Mouse (Mus musculus) urinary bladder, postnatal 4 days (tissue): ENCODE data around the gene Grk5.
A peak's percentile ranks its signal among the peaks of the same experiment; 100 is the strongest.

Source experiments
- DNase-seq, 2 experiments: peaks; one replicate each; pipeline ENCODE4 v3.0.0; 2021 to 2022; ENCODE audit warnings: low spot score in 2 of 2

The Grk5 gene

DNA sequence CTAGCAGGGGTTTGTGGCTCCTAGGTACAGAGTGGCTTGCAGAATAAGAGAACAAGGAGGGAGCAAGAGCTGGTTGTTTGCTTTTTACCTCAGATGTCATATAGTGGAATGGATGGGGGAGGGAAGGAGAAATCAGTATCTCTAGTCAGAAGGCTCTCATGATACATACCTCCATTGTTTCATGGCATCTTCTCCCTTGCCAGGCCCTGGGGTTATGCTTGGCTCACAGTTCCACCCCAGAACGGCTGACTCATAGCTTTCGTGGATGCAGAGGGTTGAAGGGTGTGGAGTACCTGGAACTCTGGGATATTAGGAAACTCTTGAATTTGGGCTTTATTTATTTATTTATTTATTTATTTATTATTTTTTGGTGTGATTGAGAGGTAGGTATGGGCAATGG lies 84.0 kb downstream of the Grk5 start:
- DNase-seq = no peak

DNA sequence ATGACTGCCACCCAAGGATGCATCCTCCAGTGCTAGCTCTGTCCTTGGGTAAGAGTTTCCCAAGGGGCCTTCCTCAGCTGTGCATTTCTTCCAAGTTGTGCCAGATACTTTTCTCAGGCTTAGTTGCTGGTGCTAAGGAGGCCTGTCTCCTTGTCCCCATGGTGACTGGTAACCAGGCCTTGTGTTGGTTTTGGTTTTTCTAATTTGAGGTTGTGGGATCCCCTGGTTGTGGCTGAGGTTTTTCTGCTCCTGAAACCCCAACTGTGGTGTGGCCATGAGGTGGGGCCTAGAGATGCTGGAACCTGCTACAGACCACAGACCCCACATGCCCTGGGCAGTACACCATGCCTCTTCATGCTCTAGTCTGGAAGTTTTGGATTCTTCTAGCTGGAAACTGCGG lies 90.0 kb downstream of the Grk5 start:
- no peak for DNase-seq

- DNase-seq = no peak
Observed at GRCm38 (mm10) chr19:60981391-60981790, 91.8 kb downstream of the Grk5 start.

GRCm38 (mm10) chr19:60981894-60982293 lies 92.3 kb downstream of the Grk5 start:
- DNase-seq = no peak

GRCm38 (mm10) chr19:60989766-60990165 lies 100.2 kb downstream of the Grk5 start:
- DNase-seq = no peak

DNA sequence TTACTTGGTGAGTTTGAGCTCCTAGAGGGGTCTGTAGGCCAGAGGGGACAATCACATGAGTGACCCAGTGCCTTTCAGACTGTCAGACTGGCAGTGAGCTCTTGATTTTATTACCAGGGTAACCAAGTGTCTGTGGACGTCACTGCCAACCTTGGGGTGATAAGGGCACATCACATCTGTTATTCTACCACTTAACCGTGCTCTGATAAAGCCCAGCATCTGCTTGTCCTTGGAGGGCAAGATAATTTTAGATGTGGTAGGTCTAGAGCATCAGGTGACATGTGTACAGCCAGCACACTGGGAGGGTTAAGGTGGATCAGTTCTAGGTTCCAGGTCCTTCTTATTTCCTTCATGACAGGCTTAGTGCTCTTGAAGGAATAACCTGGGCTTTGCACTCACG lies 104.7 kb downstream of the Grk5 start:
- no peak for DNase-seq

DNA sequence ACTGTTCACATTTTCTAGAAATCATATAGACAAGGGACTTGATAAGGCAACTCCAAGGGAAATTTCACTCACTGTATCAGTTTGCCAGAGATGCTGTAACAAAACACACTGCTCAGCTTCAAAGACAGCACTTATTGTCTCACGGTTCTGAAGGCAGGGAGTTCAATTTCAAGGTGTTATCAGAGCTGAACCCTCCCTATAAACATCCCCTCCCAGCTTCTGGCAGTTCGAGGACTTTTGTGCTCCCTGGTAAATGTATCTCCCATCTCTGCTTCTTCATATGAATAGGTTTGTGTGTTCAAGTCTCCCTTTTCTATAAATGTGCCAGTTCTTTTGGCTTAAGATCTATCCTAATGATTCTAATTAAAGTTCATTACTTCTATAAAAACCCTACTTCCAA lies 105.3 kb downstream of the Grk5 start:
- DNase-seq = no peak

DNA sequence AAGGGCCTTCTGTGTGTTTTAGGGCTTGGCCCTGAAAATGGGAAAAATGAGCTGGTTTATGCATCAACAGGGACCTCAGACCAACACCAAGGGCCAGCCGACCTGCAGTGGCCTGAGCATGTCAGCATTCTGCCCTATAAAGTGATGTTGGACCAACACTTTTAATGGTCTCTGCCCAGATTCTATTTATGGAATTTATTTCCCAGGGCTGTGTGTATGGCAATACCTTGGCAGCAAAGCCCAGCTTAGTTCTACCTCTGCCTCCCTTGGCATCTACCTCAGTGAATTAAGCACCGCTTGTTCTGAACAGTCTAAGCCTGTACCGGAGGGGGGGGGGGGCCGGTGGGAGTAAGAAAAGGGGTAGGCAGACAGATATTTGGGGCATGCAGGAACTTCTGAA lies 108.2 kb downstream of the Grk5 start:
- no peak for DNase-seq

DNA sequence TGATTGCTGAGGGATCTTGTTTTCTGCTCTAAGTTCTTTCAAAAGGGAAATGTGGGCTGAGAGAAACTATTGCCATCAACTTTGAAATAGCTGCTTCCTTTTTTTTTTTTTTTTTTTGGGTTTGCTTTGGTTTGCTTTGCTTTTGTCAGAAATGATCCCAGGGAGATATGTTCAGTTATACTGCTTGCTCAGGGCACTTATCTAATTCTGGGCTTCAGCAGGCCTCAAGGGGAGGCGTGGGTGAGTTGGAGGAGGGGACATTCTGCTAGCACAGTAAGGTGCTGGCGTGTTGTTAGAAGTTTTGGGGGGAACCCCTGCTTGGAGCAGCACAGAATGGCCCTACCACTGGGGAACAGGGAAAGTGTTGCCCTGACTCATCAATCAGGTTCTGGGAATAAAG lies 110.1 kb downstream of the Grk5 start:
- no peak for DNase-seq

- no peak for DNase-seq
Observed at GRCm38 (mm10) chr19:61000958-61001357, 111.4 kb downstream of the Grk5 start.

GRCm38 (mm10) chr19:61009266-61009665 lies 119.7 kb downstream of the Grk5 start:
- no peak for DNase-seq

DNA sequence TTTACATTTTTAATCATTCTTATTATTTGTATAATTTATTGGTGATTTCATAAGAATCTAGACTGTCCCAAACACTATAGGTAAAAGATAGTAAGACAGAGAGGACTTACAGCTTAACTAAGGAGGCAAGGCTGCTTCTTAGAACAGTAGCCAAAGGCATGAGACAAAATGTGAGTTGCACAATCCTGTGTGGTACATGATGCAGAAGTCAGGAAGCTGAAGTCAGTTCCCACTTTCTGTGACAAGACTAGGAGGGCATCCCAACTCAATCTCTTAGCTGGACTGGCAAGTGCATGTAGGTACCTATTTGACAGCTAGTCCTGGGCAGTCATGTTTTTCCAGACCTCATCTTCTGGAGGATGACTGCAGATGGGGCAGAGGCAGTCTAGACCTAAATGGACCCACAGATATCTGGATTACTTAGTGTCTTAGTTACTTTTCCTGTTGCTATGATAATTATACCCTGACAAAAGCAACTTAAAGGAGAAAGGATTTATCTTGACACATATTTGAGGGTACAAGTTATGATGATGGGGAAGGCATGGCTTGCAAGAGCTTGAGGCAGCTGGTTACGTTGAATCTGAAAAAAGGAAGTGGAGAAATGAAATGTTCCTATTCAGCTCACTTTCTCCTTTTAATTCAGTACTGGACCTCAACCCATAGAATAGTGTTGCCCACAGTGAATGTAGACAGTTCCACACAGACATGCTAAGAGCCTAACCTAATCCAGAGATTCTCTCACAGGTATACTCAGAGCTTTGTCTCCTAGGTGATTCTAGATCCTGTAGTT lies 128.1 kb downstream of the Grk5 start:
- no peak for DNase-seq

- no peak for DNase-seq
Observed at GRCm38 (mm10) chr19:61021502-61021901, 132.0 kb downstream of the Grk5 start.

GRCm38 (mm10) chr19:61021939-61022566 lies 132.5 kb downstream of the Grk5 start:
- no peak for DNase-seq

DNA sequence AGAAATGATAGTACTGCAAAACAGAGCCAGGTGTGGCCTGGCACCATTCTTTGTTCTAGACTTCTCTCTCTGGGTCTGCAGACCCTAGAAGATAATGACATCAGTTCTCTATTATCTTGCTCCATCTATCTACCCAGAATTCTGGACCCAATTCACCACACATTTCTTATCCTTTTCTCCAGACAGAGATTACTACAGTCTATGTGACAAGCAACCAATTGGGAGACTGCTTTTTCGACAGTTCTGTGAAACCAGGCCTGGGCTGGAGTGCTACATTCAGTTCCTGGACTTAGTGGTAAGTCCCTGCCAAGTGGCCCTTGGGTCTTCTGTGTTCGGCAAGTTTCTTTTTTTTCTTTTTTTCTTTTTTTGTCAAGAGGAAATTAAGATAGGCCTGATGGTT lies 142.0 kb downstream of the Grk5 start:
- DNase-seq = no peak

- no peak for DNase-seq
Observed at GRCm38 (mm10) chr19:61039151-61039550, 149.6 kb downstream of the Grk5 start.

DNA sequence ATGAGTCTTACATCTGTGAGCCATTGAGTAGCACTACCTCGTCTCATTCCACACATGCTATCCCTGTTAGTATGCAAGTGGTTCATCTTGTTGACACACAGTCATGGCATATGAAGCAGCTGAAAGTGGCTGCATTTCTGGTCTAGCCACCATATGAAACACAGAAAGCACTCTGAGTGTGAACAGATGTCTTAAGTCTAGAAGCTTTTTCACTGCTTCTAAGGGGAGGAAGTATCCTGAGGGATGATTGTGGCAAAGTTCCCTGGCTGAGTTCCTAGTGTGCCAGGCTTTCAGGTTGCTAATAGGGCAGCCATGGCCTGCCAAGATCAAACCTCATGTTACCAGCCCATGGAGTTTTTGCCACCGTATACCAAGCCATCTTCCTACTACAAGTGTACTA lies 159.1 kb downstream of the Grk5 start:
- DNase-seq = no peak

DNA sequence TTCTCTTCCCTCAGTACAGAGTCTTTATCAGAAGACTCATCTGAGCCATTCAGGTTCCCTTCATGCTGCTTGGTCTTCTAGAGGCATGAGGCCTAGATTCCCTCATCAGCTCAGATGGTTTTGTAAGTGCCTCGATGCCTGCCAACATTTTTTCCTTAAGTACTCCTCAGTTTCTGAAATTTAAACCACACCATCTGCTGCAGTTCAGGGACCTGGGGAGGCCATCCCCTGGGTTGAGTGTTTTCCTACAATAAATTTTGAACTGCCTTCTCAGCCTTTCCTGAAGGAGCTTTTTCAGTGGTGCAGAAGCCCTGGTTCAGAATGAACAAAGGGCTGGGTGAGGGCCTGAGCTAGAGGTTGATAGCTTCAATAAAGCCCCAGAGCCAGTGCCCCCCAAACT lies 159.9 kb downstream of the Grk5 start:
- DNase-seq = no peak

DNA sequence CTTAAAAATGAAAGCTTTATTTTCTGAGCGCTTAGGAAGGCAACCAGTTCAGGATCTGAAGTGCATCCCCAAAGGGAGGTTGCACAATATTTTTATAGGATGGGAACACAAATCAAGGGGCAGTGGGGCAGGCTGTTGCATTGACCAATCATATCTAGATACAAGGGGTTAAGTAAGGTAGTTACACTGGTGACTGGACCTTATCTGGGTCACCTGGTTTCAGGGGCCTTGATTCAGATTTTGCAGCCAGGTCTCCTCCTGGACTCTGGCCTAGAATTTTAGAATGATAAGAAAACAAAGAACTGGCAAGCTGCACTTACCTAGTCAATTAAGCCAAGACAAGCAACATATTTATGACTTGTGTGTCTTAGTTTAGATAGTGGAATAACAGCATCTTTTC lies 161.6 kb downstream of the Grk5 start:
- no peak for DNase-seq

GRCm38 (mm10) chr19:61052008-61052407 lies 162.5 kb downstream of the Grk5 start:
- no peak for DNase-seq

GRCm38 (mm10) chr19:61052786-61053185 lies 163.2 kb downstream of the Grk5 start:
- no peak for DNase-seq

DNA sequence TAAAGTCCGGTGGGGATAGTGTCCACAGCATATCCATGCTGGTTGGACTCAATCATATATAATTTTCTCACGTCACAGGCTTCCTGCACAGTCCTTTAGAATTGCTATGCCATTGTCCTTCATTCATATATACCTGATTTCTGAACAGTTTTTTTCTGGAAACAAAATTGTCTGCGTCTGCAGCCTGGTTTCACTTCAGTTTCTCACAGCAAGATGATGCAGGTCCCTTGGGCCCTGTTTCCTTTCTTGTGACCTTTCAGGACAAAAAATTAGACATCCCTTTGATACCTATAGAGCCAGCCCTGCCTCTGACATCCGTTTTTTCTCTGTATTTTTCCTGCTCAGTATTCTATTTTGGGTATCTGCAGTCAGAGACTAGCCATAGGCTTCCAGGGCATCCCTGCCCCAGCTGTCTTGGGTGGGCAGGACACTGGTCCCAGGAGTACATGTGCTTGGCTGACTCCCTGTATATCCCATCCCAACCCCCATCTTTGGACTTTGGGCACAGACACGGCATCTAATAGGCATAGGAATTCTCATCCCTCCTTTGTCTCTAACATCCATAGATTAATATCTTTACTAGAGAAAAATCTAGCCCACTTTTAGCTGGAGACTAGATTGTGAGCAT lies 167.3 kb downstream of the Grk5 start:
- DNase-seq = no peak

DNA sequence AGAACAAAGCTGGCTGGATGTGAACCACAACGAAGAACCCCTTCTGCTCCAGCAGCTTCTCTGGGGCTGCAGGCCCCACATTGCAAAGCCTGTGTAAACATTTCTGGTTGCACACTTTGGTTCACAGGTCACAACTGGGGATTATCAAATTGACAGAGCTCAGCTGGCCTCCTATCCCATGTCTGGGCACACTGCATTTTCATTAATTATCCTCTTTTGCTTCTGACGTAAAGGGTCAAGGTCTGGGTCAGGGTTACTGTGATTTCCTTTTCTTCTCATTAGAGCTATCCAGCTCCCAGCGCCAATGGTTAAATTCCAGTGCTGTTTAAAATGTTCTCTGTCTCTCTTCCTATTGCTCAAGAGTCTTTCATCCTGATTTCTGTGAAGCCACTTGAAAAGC lies 168.0 kb downstream of the Grk5 start:
- peak in 1 of 2 experiments; percentile 21 for DNase-seq
